Mouse (Mus musculus) yolk sac, embryonic 10.5 days (tissue): ENCODE results near the gene Senp3.
"Not testable (repeated sequence)": the region's sequence is repeated elsewhere in the genome, so short reads cannot be mapped to it uniquely, and the experiment has no call there.

Experiments used
- DNase-seq: peaks from one replicate; pipeline ENCODE4 v3.0.0-alpha.2; 2017; ENCODE audit warnings: low spot score

Gene Senp3

DNA sequence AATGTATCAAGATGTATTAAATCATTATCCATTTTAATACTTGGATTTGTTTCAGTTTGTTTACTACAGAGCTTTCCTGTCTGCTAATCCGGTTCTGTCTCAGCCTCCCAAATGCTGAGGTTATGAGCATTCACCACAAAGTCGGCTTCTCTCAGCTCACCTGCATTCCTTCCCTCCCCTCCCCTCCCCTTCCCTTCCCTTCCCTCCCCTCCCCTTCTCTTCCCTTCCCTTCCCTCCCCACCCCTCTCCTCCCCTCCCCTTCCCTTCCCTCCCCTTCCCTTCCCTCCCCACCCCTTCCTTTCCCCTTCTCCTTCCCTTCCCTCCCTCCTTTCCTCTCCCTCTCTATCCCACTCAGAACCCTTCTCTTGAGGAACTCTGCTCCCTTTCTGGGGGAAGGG is 22.7 kb upstream of the Senp3 start:
- DNase-seq: no peak

DNA sequence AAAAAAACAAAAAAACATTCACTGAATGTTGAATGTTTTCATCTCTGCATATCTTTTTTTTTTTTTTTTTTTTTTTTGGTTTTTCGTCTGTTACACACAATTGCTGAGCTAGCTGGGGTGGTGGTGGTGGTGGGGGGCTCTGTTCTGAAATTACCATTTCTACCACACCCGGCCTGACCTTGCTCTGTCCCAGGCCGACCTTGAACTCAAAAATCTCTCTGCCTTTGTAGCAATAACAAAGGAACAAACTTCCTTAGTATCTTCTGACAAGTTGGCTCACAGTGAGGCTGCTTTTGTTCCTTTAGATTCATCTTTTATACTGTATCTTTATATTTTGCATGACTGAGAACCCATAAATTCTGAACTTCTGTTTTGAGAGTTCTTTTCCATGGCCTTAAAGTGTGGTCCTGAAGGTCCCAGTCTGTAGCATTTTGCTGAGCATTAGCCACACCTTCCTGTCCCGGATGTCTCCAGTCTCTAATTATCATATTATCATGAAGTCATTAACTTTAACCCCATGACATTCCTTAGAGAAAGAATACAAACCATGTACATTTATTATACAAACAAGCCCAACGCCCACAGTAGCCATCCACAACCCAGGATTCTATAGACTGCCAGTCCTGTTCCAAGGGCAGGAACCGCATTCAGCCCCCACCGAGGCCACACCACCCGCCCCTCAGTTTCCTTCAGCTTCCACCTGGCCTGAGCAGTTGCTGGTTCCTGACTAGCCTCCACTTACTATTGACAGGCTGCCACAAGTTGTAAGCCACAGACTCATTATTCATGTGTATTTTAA is 22.1 kb upstream of the Senp3 start:
- DNase-seq: no peak

- not testable (repeated sequence) for DNase-seq
Measured at GRCm38 (mm10) chr11:69703381-69703780, 21.5 kb upstream of the Senp3 start.

GRCm38 (mm10) chr11:69702886-69703285 is 21.0 kb upstream of the Senp3 start:
- DNase-seq: not testable (repeated sequence)

DNA sequence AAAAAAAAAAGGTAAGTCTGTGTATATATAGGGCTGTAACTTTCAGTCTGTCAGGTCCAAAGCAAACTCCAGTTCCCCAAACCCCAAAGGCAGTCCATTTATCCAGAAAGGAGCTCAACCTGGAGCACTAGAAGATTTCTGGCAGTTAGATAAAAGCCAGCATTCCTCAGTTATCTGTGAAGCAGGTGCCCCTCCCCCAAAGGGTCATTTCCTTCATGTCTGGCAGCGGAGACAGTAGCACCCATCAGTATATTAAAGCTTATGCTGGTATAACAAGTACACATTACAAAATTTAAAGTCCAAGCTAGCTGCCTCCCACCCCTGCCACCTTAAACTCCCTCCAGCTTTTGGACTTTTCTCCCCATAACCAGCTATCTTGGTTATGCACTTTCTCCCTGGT is 17.7 kb upstream of the Senp3 start:
- no peak for DNase-seq

- DNase-seq: no peak
Measured at GRCm38 (mm10) chr11:69698574-69698973, 16.7 kb upstream of the Senp3 start.

DNA sequence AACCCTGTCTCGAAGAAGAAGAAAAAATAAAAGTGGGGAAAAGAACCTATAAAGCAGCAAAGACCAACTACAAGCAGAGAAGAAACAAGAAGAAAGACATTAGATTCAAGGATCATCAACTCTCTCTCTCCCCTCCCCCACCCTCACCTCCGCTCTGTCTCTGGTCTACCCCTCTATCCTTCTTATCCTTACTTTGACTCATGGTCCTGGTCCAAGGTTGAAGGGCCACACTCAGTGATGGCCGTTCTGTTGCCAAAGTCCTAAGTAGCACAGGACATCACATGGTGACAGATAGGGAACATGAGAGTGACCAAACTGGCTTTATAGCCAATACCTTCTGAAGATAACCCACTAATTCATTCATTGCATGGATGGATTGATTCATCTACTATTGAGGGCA is 15.5 kb upstream of the Senp3 start:
- no peak for DNase-seq

GRCm38 (mm10) chr11:69695361-69696181 is 13.7 kb upstream of the Senp3 start, which contains the start of the genes Tnfsf12 and Tnfsfm13:
Gene Tnfsf12, minus strand, starts transcription at chr11:69695849.
Gene Tnfsfm13, minus strand, starts transcription at chr11:69696098.
- DNase-seq: peak; percentile 83

- no peak for DNase-seq
Measured at GRCm38 (mm10) chr11:69695046-69695360, 13.1 kb upstream of the Senp3 start.

- DNase-seq: no peak
Measured at GRCm38 (mm10) chr11:69693421-69693965, 11.6 kb upstream of the Senp3 start.

GRCm38 (mm10) chr11:69692863-69693262 is 11.0 kb upstream of the Senp3 start:
- peak; percentile 60 for DNase-seq

DNA sequence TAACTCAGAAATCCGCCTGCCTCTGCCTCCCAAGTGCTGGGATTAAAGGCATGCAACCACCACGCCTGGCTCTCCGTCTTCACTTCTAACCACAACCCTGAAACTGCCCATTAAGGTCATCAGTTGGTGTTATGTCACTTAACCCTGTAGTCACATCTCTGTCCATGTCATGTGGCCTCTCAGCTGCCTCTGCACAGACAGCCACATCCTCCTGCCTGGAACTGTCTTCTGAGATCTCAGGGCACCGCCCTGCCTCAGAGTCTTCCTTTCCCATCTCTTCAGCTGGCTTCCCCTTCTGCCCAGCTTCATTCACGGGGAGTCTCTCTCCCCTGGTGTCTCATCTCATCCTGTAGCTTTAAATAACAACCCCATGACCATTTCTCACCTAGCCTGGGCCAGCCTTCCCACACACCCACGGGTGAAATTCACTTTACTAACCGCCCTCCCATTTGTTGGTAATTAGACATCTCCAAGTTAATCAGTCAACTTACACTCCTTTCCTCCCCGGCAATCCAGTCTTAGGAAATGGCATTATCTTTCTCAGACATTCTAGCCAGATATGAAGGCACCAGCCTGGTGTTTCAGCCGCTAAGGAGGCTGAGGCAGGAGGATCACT is 10.4 kb upstream of the Senp3 start:
- DNase-seq: no peak

- no peak for DNase-seq
Measured at GRCm38 (mm10) chr11:69689891-69690290, 8.0 kb upstream of the Senp3 start.

GRCm38 (mm10) chr11:69687061-69687460 is 5.2 kb upstream of the Senp3 start:
- no peak for DNase-seq

DNA sequence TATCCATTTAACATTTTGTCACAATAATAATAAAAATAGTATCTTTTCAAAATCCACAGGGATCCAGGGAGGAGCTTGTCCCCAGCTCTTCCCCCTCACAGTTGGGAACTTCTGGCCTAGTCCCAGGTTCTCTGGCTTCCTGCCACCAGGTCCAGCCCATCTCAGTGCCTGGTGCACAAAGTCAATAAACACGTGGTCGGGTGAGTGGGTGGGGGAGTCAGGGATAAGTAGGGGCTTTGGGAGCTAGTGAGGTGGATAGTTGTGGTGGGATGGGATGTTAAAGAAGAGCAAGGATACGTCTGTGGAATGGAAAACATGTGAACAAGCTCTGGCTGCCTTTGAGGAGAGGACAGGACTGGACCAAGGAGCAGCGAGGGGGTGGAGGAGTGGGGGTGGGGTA is 4.5 kb upstream of the Senp3 start:
- DNase-seq: no peak

DNA sequence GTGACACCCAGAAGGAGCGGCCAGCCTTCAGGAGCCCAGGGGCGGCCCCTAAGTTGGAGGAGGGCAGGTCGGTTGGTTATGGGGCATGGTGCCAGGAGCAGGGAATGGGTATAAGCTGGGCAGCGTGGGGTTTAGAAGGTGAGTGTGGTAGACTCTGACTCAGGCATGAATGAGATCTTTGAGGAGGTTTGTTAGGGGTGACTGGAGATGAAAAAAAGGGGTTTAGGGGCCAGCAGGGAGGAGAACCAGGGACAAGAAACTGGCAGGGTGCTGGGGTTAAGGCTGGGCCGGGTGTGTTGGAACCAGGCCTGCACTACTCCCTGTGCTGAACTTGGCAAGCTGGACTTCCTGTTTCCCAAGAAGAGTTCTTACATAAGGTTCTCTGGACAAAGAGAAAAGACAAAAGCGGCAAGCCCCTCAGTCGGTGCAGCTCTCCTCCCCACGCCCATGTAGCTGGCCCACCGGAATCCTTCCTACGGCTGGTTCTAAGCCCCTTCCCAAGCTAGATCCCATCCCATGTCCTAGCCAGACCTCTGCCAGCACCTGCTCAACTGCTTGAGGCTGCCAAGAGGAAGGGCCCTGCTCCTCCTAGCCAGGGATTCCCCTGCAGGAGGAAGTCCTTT is 3.8 kb upstream of the Senp3 start, which contains the start of gene Tnfsf13:
TSS of gene Tnfsf13 (minus strand) at position 259 of the 623 bp plus-strand sequence.
- no peak for DNase-seq

DNA sequence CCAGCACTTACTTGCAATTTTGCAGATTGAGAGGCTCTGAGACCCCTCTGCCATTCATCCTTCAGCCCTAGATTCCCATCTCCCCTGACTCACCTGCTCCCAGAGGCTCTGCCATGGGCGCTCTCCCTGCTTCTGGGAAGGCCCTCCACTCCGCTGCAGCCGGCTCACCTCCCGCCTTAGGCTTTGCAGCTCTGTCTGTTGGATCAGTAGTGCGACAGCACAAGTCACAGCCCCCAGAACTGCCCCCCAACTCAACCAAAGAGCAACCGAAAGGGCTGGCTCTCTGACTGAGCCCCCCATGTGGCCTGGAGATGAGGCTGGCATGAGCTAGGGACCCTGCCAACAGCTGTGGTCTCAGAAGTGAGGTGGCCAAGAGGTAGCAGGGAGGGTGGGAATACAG is 3.1 kb upstream of the Senp3 start:
- DNase-seq: no peak

DNA sequence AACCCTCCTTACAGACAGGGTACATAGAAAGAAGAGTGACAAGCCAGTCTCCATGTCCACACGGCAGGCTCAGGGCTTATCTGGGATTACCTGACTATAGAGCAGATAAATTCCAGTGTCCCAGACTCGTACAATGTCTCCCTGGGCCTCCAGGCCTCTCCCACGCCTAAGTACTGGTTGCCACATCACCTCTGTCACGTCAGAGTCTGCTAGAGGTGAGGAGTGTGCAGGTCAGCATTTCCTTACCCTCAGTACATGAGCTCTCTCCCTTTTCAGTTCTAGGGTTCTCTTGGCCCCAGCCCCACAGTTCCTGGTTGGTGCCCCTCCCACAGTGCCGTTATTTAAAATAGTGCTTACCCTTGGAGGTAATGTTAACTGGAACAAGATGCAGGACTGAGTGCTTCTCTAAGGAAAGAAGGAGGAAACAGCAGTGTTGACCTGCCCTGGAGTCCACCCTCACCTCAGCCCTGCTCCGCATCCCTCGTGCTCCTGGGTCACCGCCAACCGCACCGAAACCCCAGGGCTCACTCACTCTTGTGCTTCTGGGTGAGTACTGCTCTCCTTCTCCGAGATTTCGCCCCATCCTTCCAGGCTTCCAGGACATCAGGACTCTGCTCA is 2.4 kb upstream of the Senp3 start:
- no peak for DNase-seq

GRCm38 (mm10) chr11:69683576-69683975 is 1.7 kb upstream of the Senp3 start:
- no peak for DNase-seq

- DNase-seq: peak; percentile 83
Measured at GRCm38 (mm10) chr11:69682840-69683533, 1.1 kb upstream of the Senp3 start.
